In the genomic region with DNA sequence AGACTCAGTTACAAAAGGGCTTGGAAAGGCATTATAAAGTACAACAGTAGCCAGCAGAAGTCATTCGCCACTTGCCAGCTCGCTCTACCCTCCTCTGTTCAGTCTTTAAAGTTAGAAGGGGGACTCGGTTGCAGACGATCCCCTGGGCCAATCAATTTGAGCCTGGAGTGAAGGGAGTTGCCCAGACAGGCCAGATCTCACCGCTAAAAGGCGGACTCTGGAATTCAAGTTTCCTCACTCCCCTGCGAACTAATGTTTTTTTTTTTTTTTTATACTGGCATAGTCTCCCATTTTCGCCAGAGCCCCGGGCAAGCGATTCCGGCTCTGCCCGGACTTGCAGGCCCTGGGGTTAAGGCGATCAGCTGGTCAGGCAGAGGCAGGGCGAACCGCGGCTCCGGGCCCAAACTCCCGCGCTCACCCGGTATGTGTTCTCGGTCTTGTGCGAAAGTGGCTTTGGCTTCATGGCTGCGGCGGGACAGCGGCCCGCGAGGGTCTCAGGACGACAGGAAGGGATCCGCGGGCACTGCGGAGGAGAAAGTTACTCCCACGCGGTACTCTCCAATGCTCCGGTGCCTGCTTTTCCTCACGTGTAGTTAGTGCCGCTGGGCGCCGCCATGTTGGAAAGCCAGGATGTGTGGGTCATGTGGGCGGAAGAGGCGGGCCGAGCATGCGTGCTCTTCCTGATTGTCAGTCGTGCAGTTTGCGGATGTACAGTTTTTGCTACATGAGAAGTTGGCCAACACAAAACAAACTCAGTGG, we compare ENCODE assay signal across 1 mouse cellular context.
A peak's percentile ranks its signal among the peaks of the same experiment; 100 is the strongest.
TF ChIP-seq lines count a peak whose summit lies in the region.

A gene (minus strand): TSS at position 617 of the 759 bp plus-strand sequence.

TF ChIP-seq in MEL, 35 proteins besides CTCF, POLR2A, EP300 and RAD21 (continued from another document):
- TF ChIP-seq GABPA (IDR thresholded peaks at IDR 0.05; ENCODE audit: low read depth, low read length) (no peak), SMC3 (IDR thresholded peaks at IDR 0.05; ENCODE audit: low read depth, low read length) (no peak), TAL1 (IDR thresholded peaks at IDR 0.05; ENCODE audit: low read length) (no peak), ZC3H11A (IDR thresholded peaks at IDR 0.05; ENCODE audit: low read depth, low read length) (no peak), HCFC1 (IDR thresholded peaks at IDR 0.05; ENCODE audit: low read depth, low read length) (peak; percentile 91), ZKSCAN1 (IDR thresholded peaks at IDR 0.05; ENCODE audit: low read depth, low read length) (no peak), MAFK (IDR thresholded peaks at IDR 0.05; ENCODE audit: borderline replicate concordance, low read depth, low read length) (no peak)
